Mouse (Mus musculus) layer of hippocampus, adult 11-12 months (tissue): ENCODE results near the gene Zswim4.

Experiments
- DNase-seq: peaks from one replicate; pipeline ENCODE4 v3.0.0; 2022; ENCODE audit warnings: low spot score

Zswim4 gene

GRCm38 (mm10) chr8:84200126-84200555 lies 36.7 kb downstream of the Zswim4 start:
- no peak for DNase-seq

DNA sequence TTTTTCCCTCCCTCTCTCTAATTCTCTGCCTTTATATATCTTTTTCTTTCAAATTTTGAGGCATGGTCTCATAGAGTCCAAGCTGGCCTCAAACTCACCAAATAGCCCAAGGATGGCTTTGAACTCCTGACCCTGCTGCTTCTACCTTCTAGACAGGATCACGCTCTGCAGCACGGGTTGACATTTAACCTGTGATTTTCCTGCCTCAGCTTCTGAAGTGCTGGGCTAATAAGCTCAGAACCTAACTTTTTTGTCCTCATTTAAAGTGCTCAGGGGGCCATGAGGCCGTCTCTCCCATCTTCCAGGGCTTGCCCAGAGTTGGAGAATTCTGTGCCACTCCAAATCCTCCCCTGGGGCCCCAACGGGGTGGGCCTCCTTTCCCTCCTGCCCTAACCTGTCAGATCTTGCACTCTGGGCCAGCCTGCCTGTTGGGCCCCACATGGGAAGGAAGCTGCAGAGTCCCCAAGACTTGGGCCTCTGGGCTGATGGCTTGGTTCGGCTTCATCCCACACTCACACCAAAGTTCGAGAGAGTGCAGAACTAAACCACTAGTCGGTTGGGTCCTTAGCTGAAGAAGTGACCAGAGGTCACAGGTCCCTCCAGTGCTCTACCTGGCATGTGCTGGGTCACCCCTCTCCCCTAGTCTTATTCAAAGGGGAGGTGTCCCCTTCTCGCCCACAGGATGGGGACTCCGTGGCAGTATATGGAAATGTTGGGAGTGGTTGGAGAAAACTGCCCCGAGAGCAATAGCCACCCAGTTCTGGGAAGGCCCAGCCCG lies 37.3 kb downstream of the Zswim4 start:
- DNase-seq, result no peak

GRCm38 (mm10) chr8:84198871-84199270 lies 38.0 kb downstream of the Zswim4 start:
- DNase-seq, result no peak

DNA sequence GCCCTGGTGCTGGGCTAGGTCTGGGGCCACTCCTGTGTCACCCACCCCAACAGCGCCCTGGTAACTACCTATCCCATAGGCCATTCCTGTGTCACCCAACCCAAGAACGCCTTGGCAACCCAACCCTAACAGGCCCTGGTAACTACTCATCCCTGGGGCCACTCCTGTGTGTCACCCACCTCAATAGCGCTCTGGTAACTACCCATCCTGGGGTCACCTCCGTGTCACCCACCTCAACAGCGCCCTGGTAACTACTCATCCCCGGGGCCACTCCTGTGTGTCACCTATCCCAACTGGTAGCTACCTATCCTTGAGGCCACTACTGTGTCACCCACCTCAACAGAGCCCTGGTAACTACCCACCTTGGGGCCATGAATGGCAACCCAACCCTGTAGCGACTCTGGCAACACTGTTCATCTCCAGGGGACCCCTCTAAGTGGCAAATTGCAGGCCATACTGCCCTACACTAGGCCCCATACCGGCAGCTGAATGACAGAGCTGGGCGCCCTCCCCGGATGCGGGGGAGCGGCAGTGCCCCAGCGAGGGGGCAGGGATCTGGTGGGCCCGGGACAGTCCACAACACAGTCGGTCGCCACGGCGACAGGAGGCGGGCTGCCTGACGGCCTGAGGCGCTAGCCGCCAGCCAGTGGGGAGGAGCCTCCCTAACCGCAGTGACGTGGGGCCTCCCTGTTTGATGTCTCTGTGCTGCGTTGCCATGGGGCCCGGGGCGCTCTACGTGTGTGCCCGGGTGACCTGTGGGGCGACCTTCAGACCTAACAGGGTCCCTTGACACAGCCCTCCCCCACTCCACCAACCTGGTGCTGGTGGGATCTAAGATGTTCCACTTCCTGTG lies 38.7 kb downstream of the Zswim4 start:
- peak; percentile 84 for DNase-seq

- peak; percentile 70 for DNase-seq
Measured at GRCm38 (mm10) chr8:84197141-84197921, 39.5 kb downstream of the Zswim4 start.

DNA sequence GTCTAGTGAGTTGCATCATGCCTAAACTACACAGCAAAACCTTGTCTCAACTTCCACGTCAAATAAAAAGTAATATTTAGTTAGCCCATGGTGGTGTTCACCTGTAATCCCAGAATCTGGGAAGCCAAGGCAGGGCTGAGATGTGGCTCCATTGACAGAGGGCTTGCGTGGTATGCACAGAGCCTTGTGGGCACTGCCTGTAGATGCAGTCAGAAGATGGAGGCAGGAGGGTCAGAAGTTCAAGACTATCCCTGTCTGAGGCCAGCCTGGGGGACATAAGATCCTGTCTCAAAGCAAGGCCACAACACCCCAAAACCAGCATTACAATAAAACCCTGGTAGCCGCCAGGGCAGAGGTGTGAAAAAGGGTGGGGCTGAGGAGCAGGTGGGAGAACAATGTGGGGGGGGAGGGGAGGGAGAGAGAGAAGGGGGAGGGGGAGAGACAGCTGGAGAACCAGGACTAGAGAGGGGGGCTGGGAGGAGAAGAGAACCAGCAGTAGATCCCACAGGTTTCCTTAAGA lies 42.6 kb downstream of the Zswim4 start:
- no peak for DNase-seq

DNA sequence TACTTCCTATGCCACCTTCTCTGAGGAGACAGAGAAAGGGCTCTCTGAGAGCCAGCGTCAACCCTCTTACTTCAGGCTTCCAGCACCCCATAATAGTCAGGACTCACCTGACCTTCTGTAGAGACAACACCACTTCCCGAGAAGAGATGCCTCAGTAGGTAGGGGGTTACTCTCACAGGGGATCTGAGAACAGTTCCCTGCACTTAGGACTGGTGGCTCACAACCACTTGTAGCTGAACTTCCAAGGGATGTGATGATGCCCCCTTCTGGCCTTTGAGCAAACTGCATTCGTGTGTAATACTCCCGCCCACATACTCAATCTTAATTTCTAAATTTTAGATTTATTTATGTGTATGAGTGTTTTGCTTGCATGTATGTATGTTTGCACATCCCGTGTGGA lies 43.3 kb downstream of the Zswim4 start:
- no peak for DNase-seq

DNA sequence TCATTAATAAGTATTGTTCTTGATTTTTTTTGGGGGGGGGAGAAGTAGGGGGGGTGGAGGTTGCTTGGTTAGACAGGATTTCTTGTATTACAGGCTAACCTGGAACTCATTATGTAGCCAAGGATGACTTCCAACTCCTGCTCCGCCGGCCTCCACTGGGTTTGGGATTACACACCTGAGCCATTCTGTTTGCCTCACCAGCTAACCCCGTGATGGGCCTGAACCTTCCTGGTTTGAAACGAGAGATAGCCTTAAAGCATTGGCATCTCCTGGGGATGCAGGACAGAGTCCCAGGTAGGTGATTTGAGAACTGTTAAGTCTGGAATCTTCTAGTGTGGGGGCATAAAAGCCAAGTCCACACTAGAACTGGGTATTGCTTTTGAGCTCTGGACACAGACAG lies 43.7 kb downstream of the Zswim4 start:
- no peak for DNase-seq

- peak; percentile 73 for DNase-seq
Measured at GRCm38 (mm10) chr8:84192555-84192954, 44.3 kb downstream of the Zswim4 start.

DNA sequence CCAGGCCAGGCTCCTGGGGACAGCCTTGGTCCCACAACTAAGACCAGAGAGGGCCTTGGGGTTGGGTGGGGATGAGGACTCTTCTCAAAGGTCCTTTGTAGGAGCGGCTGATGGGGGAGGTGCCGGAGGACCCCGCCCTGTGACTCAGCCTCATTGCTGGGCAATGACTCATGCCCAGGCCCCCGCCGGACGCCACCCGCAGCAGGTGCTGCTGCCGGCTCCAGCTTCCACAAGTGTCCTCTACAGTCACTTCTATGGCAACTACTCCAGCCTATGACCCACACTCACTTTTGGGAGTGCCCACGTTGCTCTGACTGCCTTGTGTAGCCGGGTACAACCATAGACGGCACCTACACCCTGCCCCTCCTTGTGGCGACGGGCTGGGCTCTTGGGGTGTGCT lies 44.8 kb downstream of the Zswim4 start:
- peak; percentile 56 for DNase-seq

- DNase-seq, result no peak
Measured at GRCm38 (mm10) chr8:84190191-84190867, 46.5 kb downstream of the Zswim4 start.

- no peak for DNase-seq
Measured at GRCm38 (mm10) chr8:84189603-84190002, 47.3 kb downstream of the Zswim4 start.

GRCm38 (mm10) chr8:84188671-84189070 lies 48.2 kb downstream of the Zswim4 start:
- no peak for DNase-seq

- peak; percentile 63 for DNase-seq
Measured at GRCm38 (mm10) chr8:84187065-84187755, 49.6 kb downstream of the Zswim4 start.

DNA sequence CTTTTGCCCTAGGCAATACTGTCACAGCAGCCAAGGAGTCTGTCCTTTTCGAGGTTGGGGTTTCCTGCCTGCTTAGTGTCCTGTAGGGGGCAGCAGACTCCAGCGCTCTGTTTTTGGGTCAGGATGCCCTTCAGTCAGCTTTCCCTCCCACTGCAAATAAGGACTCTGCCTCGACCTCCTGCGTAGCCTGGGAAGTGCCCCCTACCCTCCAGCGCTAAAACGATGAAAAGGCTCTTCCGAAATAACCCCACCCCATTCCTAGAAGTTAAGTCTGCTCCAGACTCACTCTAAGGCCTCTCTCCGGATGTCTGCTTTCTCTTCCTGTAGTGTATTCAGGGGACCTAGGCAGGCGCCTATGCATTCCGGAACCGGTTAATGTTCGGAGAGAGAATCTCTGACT lies 50.3 kb downstream of the Zswim4 start:
- DNase-seq, result peak; percentile 84

GRCm38 (mm10) chr8:84185117-84185516 lies 51.7 kb downstream of the Zswim4 start, which contains the start of gene Nanos3:
Gene Nanos3, minus strand, starts transcription at chr8:84185217.
- DNase-seq, result no peak

DNA sequence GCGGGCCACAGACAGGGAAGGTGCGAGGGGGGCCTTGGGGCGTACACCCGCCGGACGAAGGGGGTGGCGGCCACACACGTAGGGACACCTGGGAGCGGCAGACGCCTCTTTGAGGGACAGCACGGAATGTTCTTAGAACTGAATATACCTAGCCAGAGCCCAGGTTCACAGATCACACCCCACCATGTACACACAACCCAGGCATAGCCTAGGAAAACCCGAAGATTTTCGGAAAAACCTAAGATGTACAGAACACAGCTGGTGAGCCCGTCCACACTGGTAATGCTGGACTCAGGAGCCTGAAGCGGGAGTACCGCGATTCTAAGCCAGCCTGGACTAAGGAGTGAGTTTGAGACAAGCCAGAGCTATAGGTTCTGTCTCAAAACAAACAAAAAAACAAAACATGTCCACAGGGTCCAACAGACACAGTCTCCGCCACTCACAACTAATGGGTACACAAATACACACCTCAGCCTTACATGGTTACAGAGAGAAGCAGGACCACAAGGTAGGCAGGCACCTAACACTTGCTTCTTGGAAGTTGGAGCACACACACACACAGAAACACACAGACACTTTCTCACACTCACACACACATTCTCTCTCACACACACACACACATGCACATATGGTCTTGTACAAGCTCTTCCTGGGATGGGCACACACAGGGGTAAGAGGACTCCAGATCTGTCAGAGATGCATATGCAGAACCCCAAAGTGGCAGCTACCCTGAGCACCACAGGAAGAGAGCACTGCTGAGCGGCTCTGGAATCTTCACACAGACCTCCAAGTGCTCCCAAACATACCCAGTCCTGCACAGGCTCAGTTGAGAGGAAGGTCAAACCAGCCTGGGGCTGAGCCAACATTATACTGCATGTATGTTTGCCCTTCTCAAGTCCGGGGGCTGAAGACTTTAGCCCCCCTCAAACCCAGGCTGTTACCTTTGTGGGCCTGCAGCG lies 52.5 kb downstream of the Zswim4 start:
- DNase-seq, result no peak

GRCm38 (mm10) chr8:84183261-84184084 lies 53.4 kb downstream of the Zswim4 start:
- DNase-seq, result no peak

GRCm38 (mm10) chr8:84182833-84183232 lies 54.0 kb downstream of the Zswim4 start:
- no peak for DNase-seq
